Mouse (Mus musculus) gastrocnemius, postnatal 4 days (tissue): ENCODE data around the gene Nup153. TPM values are rescaled to one million over a fixed set of nuclear protein-coding genes. Genes with fewer than 3 reads are reported as not detected.

Source experiments
- total RNA-seq, 2 experiments: library from RNA; stranded (reverse); gene quantifications; 2 replicates each; pipeline ENCODE4 v1.2.3; 2021

The Nup153 gene
- total RNA-seq, 2 experiments from 2014 or later, result 51.6 to 66.3 TPM

Other genes with a start within 250 kb of the Nup153 start
- gene Cap2, start 226.1 kb downstream of the Nup153 start, total RNA-seq, result 100 to 1,000 TPM; 189 to 215 TPM
- 10 to 100 TPM; 45.3 to 48.2 TPM for gene Fam8a1, start 58.4 kb downstream of the Nup153 start, total RNA-seq
- gene Kif13a, start 201.9 kb upstream of the Nup153 start, total RNA-seq, result 10 to 100 TPM; 61.0 to 67.1 TPM